Mouse (Mus musculus) lung, postnatal 0 days (tissue): ENCODE results near the gene Aplp1. TPM values are rescaled to one million over a fixed set of nuclear protein-coding genes. Genes with fewer than 3 reads are reported as not detected.
A peak's percentile ranks its signal among the peaks of the same experiment; 100 is the strongest.

ENCODE experiments used
- ATAC-seq: fragments of 200-750 bp; cut with Nextera tagmentation; 2 replicates; pipeline ENCODE4 v1.8.0; 2017; ENCODE audit warnings: moderate library complexity
- DNase-seq: peaks from one replicate; pipeline ENCODE4 v3.0.0-alpha.2; 2016; ENCODE audit warnings: low spot score
- H3K27ac ChIP-seq: fragments of 300-500 bp; sonication (generic); 2 replicates; pipeline ENCODE4 v1.5.1; 2014; ENCODE audit warnings: antibody characterized with exemption, mild to moderate bottlenecking, low read length, mixed read lengths
- H3K27me3 ChIP-seq: fragments of 300-500 bp; sonication (generic); replicated peaks from 2 replicates; pipeline ENCODE4 v1.6.1; 2014; ENCODE audit warnings: low read length, mixed read lengths; ENCODE audit not compliant: insufficient read depth
- H3K36me3 ChIP-seq: fragments of 300-500 bp; sonication (generic); 2 replicates; pipeline ENCODE4 v1.6.1; 2014; ENCODE audit warnings: low read length, mixed read lengths; ENCODE audit not compliant: insufficient read depth
- H3K4me1 ChIP-seq: fragments of 300-500 bp; sonication (generic); 2 replicates; pipeline ENCODE4 v1.6.1; 2014; ENCODE audit warnings: antibody characterized with exemption, low read depth, low read length, mixed read lengths; ENCODE audit not compliant: insufficient read depth
- H3K4me2 ChIP-seq: fragments of 300-500 bp; sonication (generic); replicated peaks from 2 replicates; pipeline ENCODE4 v1.6.1; 2014; ENCODE audit warnings: low read depth, mild to moderate bottlenecking, low read length, moderate library complexity, mixed read lengths
- H3K4me3 ChIP-seq: fragments of 300-500 bp; sonication (generic); 2 replicates; pipeline ENCODE4 v1.5.1; 2014; ENCODE audit warnings: low read depth, low read length
- H3K9ac ChIP-seq: fragments of 300-500 bp; sonication (generic); replicated peaks from 2 replicates; pipeline ENCODE4 v1.6.1; 2014; ENCODE audit warnings: low read depth, mild to moderate bottlenecking
- H3K9me3 ChIP-seq: fragments of 300-500 bp; sonication (generic); 2 replicates; pipeline ENCODE4 v1.6.1; 2016; ENCODE audit warnings: low read length, mixed read lengths
- CTCF ChIP-seq: IDR thresholded peaks from 2 replicates; pipeline ENCODE4 v1.5.1; 2016; ENCODE audit warnings: antibody characterized with exemption, mild to moderate bottlenecking
- EP300 ChIP-seq: IDR thresholded peaks from 2 replicates; pipeline ENCODE4 v1.6.1; 2016; ENCODE audit warnings: antibody characterized with exemption, mild to moderate bottlenecking, control low read depth
- WGBS: fragments of 180-500 bp; shearing (Covaris S2); extraction: QIAGEN DNeasy Blood & Tissue Kit; methylation state at CpG from one replicate; pipeline ENCODE4 v1.1.7; 2014; 5-methylcytosine and 5-hydroxymethylcytosine counted together
- polyA plus RNA-seq: library from polyadenylated mRNA; unstranded; fragments of >200 nt; fragmentation: Nextera tagmentation; extraction: Ambion mirVana; gene quantifications from 2 replicates; pipeline ENCODE4 v1.2.1, GENCODE M21; 2015

Gene Aplp1
- polyA plus RNA-seq, 1 experiment from 2014 or later: 6.8 TPM

- no peak overlapping the region; the same call in 1 of the 2 replicates for H3K4me3 ChIP-seq
- H3K9ac ChIP-seq: no peak overlapping the region
- peaks cover 43% of the 10 kb centered on the region for H3K27me3 ChIP-seq
- no peak for TF ChIP-seq EP300
- no peak for TF ChIP-seq CTCF
- no peaks in the 10 kb centered on the region for H3K9me3 ChIP-seq
- H3K4me1 ChIP-seq: no peaks in the 10 kb centered on the region
- DNase-seq: peak; percentile 38
- WGBS: 2% methylated on average over 25 of the region's 25 CpGs
- peak; percentile 55 for ATAC-seq
- H3K27ac ChIP-seq: no peak overlapping the region
- H3K4me2 ChIP-seq: no peak overlapping the region
- no peaks in the 10 kb centered on the region for H3K36me3 ChIP-seq
Observed at GRCm38 (mm10) chr7:30453766-30454165, 8.4 kb upstream of the Aplp1 start.

- TF ChIP-seq CTCF (no peak), EP300 (no peak)
- DNase-seq (no peak), ATAC-seq (no peak)
- Histone ChIP-seq H3K9me3 (no peaks in the 10 kb centered on the region), H3K4me3 (no peak overlapping the region), H3K27ac (no peak overlapping the region), H3K4me2 (no peak overlapping the region), H3K36me3 (no peaks in the 10 kb centered on the region), H3K9ac (no peak overlapping the region), H3K27me3 (peaks cover 41% of the 10 kb centered on the region), H3K4me1 (no peaks in the 10 kb centered on the region)
- 13% methylated on average over 25 of the region's 25 CpGs for WGBS
Observed at GRCm38 (mm10) chr7:30453327-30453726, 8.0 kb upstream of the Aplp1 start.

- no peak overlapping the region for H3K27ac ChIP-seq
- H3K9ac ChIP-seq: no peak overlapping the region
- H3K4me1 ChIP-seq: no peaks in the 10 kb centered on the region
- no peaks in the 10 kb centered on the region for H3K9me3 ChIP-seq
- no peak for ATAC-seq
- H3K36me3 ChIP-seq: no peaks in the 10 kb centered on the region
- TF ChIP-seq CTCF: no peak
- no peak for TF ChIP-seq EP300
- WGBS: 66% methylated on average over 7 of the region's 7 CpGs
- no peak overlapping the region for H3K4me2 ChIP-seq
- H3K4me3 ChIP-seq: no peak overlapping the region
- peaks cover 19% of the 10 kb centered on the region; the same call in 1 of the 2 replicates for H3K27me3 ChIP-seq
- no peak for DNase-seq
Observed at GRCm38 (mm10) chr7:30450241-30450640, 4.9 kb upstream of the Aplp1 start.

GRCm38 (mm10) chr7:30444154-30444970 is 973 bp downstream of the Aplp1 start:
- H3K9ac ChIP-seq: 0 out of 2 replicates have a peak overlapping the region, but pooled peaks have one; percentile 12
- H3K27me3 ChIP-seq: no peaks in the 10 kb centered on the region
- peak overlapping the region; percentile 55; the same call in 1 of the 2 replicates for H3K4me3 ChIP-seq
- WGBS: 1% methylated on average over 37 of the region's 38 CpGs
- no peak for DNase-seq
- 0 out of 2 replicates have a peak, but pooled peaks have one; percentile 16 for ATAC-seq
- peak overlapping the region; percentile 88 for H3K4me2 ChIP-seq
- no peaks in the 10 kb centered on the region for H3K4me1 ChIP-seq
- H3K27ac ChIP-seq: no peak overlapping the region
- H3K9me3 ChIP-seq: no peaks in the 10 kb centered on the region
- TF ChIP-seq CTCF: no peak
- TF ChIP-seq EP300: no peak
- no peaks in the 10 kb centered on the region for H3K36me3 ChIP-seq

- Histone ChIP-seq H3K9ac (no peak overlapping the region), H3K27me3 (no peaks in the 10 kb centered on the region), H3K4me1 (no peaks in the 10 kb centered on the region), H3K9me3 (no peaks in the 10 kb centered on the region), H3K4me3 (no peak overlapping the region), H3K4me2 (peak overlapping the region; percentile 88; the same call in 1 of the 2 replicates), H3K27ac (no peak overlapping the region), H3K36me3 (no peaks in the 10 kb centered on the region)
- TF ChIP-seq EP300 (no peak), CTCF (no peak)
- ATAC-seq: no peak
- DNase-seq: no peak
- 23% methylated on average over 9 of the region's 9 CpGs for WGBS
Observed at GRCm38 (mm10) chr7:30443696-30444095, 1.6 kb downstream of the Aplp1 start.

- Histone ChIP-seq H3K4me2 (no peak overlapping the region), H3K27ac (no peak overlapping the region), H3K4me3 (no peak overlapping the region), H3K4me1 (no peaks in the 10 kb centered on the region), H3K9me3 (no peaks in the 10 kb centered on the region), H3K27me3 (no peaks in the 10 kb centered on the region), H3K36me3 (no peaks in the 10 kb centered on the region), H3K9ac (no peak overlapping the region)
- DNase-seq (peak; percentile 42), ATAC-seq (no peak)
- TF ChIP-seq CTCF (peak; percentile 80), EP300 (no peak)
- 43% methylated on average over 2 of the region's 5 CpGs for WGBS
Observed at GRCm38 (mm10) chr7:30440697-30441096, 4.6 kb downstream of the Aplp1 start.
